ENCODE assay signal across 21 mouse cellular contexts in genomic region chr5:99775342-99775741, GRCm38 (mm10). TPM values are rescaled to one million over a fixed set of nuclear protein-coding genes. Genes with fewer than 3 reads are reported as not detected.
A peak's percentile ranks its signal among the peaks of the same experiment; 100 is the strongest.
DNase-seq lines count a peak whose midpoint lies in the region; ATAC-seq lines count a peak whose summit lies in the region.
"Had no signal": no experiment of that assay in that cellular context is flagged by ENCODE, and none has a peak within 500 bp of the region (broad histone marks: within the 10 kb centered on the region; RNA-seq: fewer than 3 reads in every experiment).

No protein-coding gene starts in this region.

- no peak overlapping the region for H3K9ac ChIP-seq in midbrain, embryonic 14.5 days (replicated peaks; ENCODE audit: low read length)
- no peak overlapping the region for H3K9ac ChIP-seq in midbrain, embryonic 11.5 days (ENCODE audit: low read length)
- H3K9ac ChIP-seq: embryonic facial prominence, embryonic 15.5 days; neural tube, embryonic 12.5 days had no signal

- no peaks in the 10 kb centered on the region for H3K27me3 ChIP-seq in midbrain, embryonic 14.5 days (ENCODE audit: control insufficient read depth, insufficient read depth, low read length)
- no peaks in the 10 kb centered on the region for H3K27me3 ChIP-seq in midbrain, embryonic 11.5 days (ENCODE audit: control insufficient read depth, insufficient read depth, low read length)
- H3K27me3 ChIP-seq: embryonic facial prominence, embryonic 15.5 days; neural tube, embryonic 12.5 days had no signal

- no peaks in the 10 kb centered on the region for H3K36me3 ChIP-seq in midbrain, embryonic 14.5 days (ENCODE audit: control insufficient read depth, insufficient read depth, low read length)
- no peaks in the 10 kb centered on the region for H3K36me3 ChIP-seq in midbrain, embryonic 11.5 days (ENCODE audit: control insufficient read depth, insufficient read depth, low read length)
- H3K36me3 ChIP-seq: embryonic facial prominence, embryonic 15.5 days; forebrain, embryonic 10.5 days; limb, embryonic 10.5 days; neural tube, embryonic 12.5 days had no signal

- WGBS in midbrain, embryonic 14.5 days: 66% methylated on average over 16 of the region's 16 CpGs
- 86% methylated on average over 16 of the region's 16 CpGs for WGBS in midbrain, embryonic 11.5 days

- no peaks in the 10 kb centered on the region for H3K9me3 ChIP-seq in midbrain, embryonic 14.5 days (ENCODE audit: control insufficient read depth, low read length)
- no peaks in the 10 kb centered on the region for H3K9me3 ChIP-seq in midbrain, embryonic 11.5 days (ENCODE audit: control insufficient read depth, low read length)
- H3K9me3 ChIP-seq: embryonic facial prominence, embryonic 15.5 days; forebrain, embryonic 10.5 days; limb, embryonic 10.5 days; neural tube, embryonic 12.5 days had no signal

- ATAC-seq in midbrain, embryonic 14.5 days (ENCODE audit: low FRiP score, low TSS enrichment): no peak
- no peak for ATAC-seq in midbrain, embryonic 11.5 days (ENCODE audit: low FRiP score)
- ATAC-seq in cerebellum, adult (ENCODE audit: insufficient number of reproducible peaks, low FRiP score, low TSS enrichment): peak; percentile 91
- ATAC-seq in megakaryocyte, adult 5-6 weeks (ENCODE audit: poor library complexity, severe bottlenecking): no peak
- ATAC-seq: intestine, embryonic 16.5 days had no signal

- H3K4me3 ChIP-seq in midbrain, embryonic 14.5 days (replicated peaks; ENCODE audit: low read depth, low read length): no peak overlapping the region
- no peak overlapping the region for H3K4me3 ChIP-seq in midbrain, embryonic 11.5 days (ENCODE audit: low read depth, low read length)
- H3K4me3 ChIP-seq: embryonic facial prominence, embryonic 15.5 days; forebrain, embryonic 10.5 days; layer of hippocampus, adult 2 months; limb, embryonic 10.5 days; neural tube, embryonic 12.5 days had no signal

- no peak overlapping the region for H3K27ac ChIP-seq in midbrain, embryonic 14.5 days (replicated peaks; ENCODE audit: low read depth, low read length)
- H3K27ac ChIP-seq in midbrain, embryonic 11.5 days (ENCODE audit: low read depth, low read length): no peak overlapping the region
- H3K27ac ChIP-seq: embryonic facial prominence, embryonic 15.5 days; forebrain, embryonic 10.5 days; layer of hippocampus, adult 2 months; limb, embryonic 10.5 days; neural tube, embryonic 12.5 days had no signal

- DNase-seq in midbrain, embryonic 14.5 days: peak; percentile 39
- no peak for DNase-seq in midbrain, embryonic 11.5 days (ENCODE audit: low spot score, missing footprints)
- DNase-seq in cerebellum, adult 18-20 months: peak; percentile 66 to 68
- peak; percentile 65 to 68 for DNase-seq in cerebellum, postnatal 36 days
- no peak for DNase-seq in kidney, adult 9 months
- DNase-seq: adrenal gland, postnatal 25 days; embryo, embryonic 11 days; gastrocnemius, postnatal 25 days; heart, postnatal 4 days; kidney, postnatal 10 days; lung, adult 2 months; lung, postnatal 4 days had no signal

- H3K4me2 ChIP-seq in midbrain, embryonic 14.5 days (ENCODE audit: low read length): no peak overlapping the region
- no peak overlapping the region for H3K4me2 ChIP-seq in midbrain, embryonic 11.5 days
- H3K4me2 ChIP-seq: embryonic facial prominence, embryonic 15.5 days; liver, embryonic 11.5 days; neural tube, embryonic 12.5 days had no signal

- peaks cover 6% of the 10 kb centered on the region; the same call in 1 of the 2 replicates for H3K4me1 ChIP-seq in midbrain, embryonic 14.5 days (ENCODE audit: control insufficient read depth, insufficient read depth, low read length)
- no peaks in the 10 kb centered on the region for H3K4me1 ChIP-seq in midbrain, embryonic 11.5 days (ENCODE audit: control insufficient read depth, insufficient read depth, low read length)
- H3K4me1 ChIP-seq: embryonic facial prominence, embryonic 15.5 days; neural tube, embryonic 12.5 days had no signal

RNA-seq across cellular contexts. Expression of gene Rasgef1b, which starts 46.5 kb away (rescaled TPM):
- polyA plus RNA-seq in midbrain, embryonic 14.5 days (2014; fragmentation: Nextera tagmentation; extraction: Ambion mirVana): 59.5 and 75.6 TPM in 2 replicates
- 28.6 and 29.7 TPM in 2 replicates for polyA plus RNA-seq in midbrain, embryonic 11.5 days (2014; fragmentation: Nextera tagmentation; extraction: Ambion mirVana)
- total RNA-seq in megakaryocyte, adult 5-6 weeks (2015): 0.68 and 0.85 TPM in 2 replicates
- total RNA-seq in megakaryocyte, adult 5-6 weeks (2017): 0.81 and 1.2 TPM in 2 replicates

Comparison
In these comparisons a context has a peak if more than half of its experiments do, and no peak if none do; other contexts are left out.
1. DNase-seq: peak in midbrain, embryonic 14.5 days (single experiment), cerebellum, adult 18-20 months (2 of 2) and cerebellum, postnatal 36 days (2 of 2); none in midbrain, embryonic 11.5 days (single experiment) and kidney, adult 9 months (single experiment).